Mouse (Mus musculus) kidney, embryonic 16.5 days (tissue): ENCODE results near the gene Kdsr. TPM values are rescaled to one million over a fixed set of nuclear protein-coding genes. Genes with fewer than 3 reads are reported as not detected.
A peak's percentile ranks its signal among the peaks of the same experiment; 100 is the strongest.

Source experiments
- ATAC-seq: fragments of 200-750 bp; cut with Nextera tagmentation; 2 replicates; pipeline ENCODE4 v1.8.0; 2017; ENCODE audit warnings: moderate TSS enrichment; ENCODE audit not compliant: low FRiP score, low TSS enrichment
- H3K27ac ChIP-seq: fragments of 300-500 bp; sonication (generic); 2 replicates; pipeline ENCODE4 v1.5.1; 2014; ENCODE audit warnings: low read length
- H3K27me3 ChIP-seq: fragments of 300-500 bp; sonication (generic); 2 replicates; pipeline ENCODE4 v1.6.1; 2014; ENCODE audit warnings: low read length, control low read depth, mixed read lengths; ENCODE audit not compliant: insufficient read depth
- H3K36me3 ChIP-seq: fragments of 300-500 bp; sonication (generic); 2 replicates; pipeline ENCODE4 v1.6.1; 2014; ENCODE audit warnings: low read length, control low read depth, mixed read lengths; ENCODE audit not compliant: insufficient read depth
- H3K4me1 ChIP-seq: fragments of 300-500 bp; sonication (generic); 2 replicates; pipeline ENCODE4 v1.6.1; 2014; ENCODE audit warnings: low read length, control low read depth, mixed read lengths; ENCODE audit not compliant: insufficient read depth
- H3K4me2 ChIP-seq: fragments of 300-500 bp; sonication (generic); replicated peaks from 2 replicates; pipeline ENCODE4 v1.6.1; 2014; ENCODE audit warnings: low read depth, low read length
- H3K4me3 ChIP-seq: fragments of 300-500 bp; sonication (generic); 2 replicates; pipeline ENCODE4 v1.5.1; 2014; ENCODE audit warnings: mild to moderate bottlenecking, low read length
- H3K9ac ChIP-seq: fragments of 300-500 bp; sonication (generic); replicated peaks from 2 replicates; pipeline ENCODE4 v1.6.1; 2014; ENCODE audit warnings: low read length
- H3K9me3 ChIP-seq: fragments of 300-500 bp; sonication (generic); 2 replicates; pipeline ENCODE4 v1.6.1; 2016; ENCODE audit warnings: low read length, control low read depth
- WGBS: fragments of 180-500 bp; shearing (Covaris S2); extraction: QIAGEN DNeasy Blood & Tissue Kit; methylation state at CpG from one replicate; pipeline ENCODE4 v1.1.7; 2014; 5-methylcytosine and 5-hydroxymethylcytosine counted together
- polyA plus RNA-seq: library from polyadenylated mRNA; unstranded; fragments of >200 nt; fragmentation: Nextera tagmentation; extraction: Ambion mirVana; gene quantifications from 2 replicates; pipeline ENCODE4 v1.2.1, GENCODE M21; 2015

Gene Kdsr
- polyA plus RNA-seq, 1 experiment from 2014 or later: 14.7 TPM

- Histone ChIP-seq H3K4me1 (peaks cover 10% of the 10 kb centered on the region; the same call in 1 of the 2 replicates), H3K27ac (no peak overlapping the region), H3K9me3 (no peaks in the 10 kb centered on the region), H3K4me2 (no peak overlapping the region), H3K36me3 (no peaks in the 10 kb centered on the region), H3K27me3 (no peaks in the 10 kb centered on the region), H3K9ac (no peak overlapping the region), H3K4me3 (no peak overlapping the region)
- no peak for ATAC-seq
- 88% methylated on average over 9 of the region's 9 CpGs for WGBS
Measured at GRCm38 (mm10) chr1:106700520-106701114, 58.9 kb downstream of the Kdsr start.

- 95% methylated on average over 5 of the region's 5 CpGs for WGBS
- H3K4me3 ChIP-seq: no peak overlapping the region
- no peak overlapping the region for H3K27ac ChIP-seq
- no peak for ATAC-seq
- no peaks in the 10 kb centered on the region for H3K27me3 ChIP-seq
- no peaks in the 10 kb centered on the region for H3K9me3 ChIP-seq
- no peaks in the 10 kb centered on the region for H3K36me3 ChIP-seq
- no peak overlapping the region for H3K4me2 ChIP-seq
- peaks cover 12% of the 10 kb centered on the region for H3K4me1 ChIP-seq
- no peak overlapping the region for H3K9ac ChIP-seq
Measured at GRCm38 (mm10) chr1:106696472-106696871, 63.1 kb downstream of the Kdsr start.

DNA sequence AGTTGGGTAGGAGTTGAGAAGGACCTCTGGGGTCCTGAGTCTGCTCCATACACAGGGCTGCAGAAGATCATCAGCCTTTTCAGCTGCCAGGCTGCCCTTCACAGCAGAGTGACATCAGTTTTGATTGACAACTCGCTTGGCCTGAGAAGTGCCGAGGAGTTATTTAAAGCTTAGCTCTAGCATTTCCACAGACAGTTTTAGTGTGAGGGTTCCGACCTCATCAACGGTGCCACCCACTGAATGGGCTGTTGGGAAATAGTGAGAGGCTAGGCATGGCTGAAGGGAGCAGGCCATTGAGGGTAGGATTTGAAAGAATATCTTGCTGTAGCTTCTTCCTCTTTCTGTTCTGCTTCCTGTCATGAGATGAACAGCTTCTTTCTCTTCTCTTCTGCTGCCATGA is 63.9 kb downstream of the Kdsr start:
- H3K4me1 ChIP-seq: peaks cover 12% of the 10 kb centered on the region
- H3K9me3 ChIP-seq: no peaks in the 10 kb centered on the region
- 73% methylated on average over 4 of the region's 4 CpGs for WGBS
- ATAC-seq: no peak
- H3K36me3 ChIP-seq: no peaks in the 10 kb centered on the region
- no peak overlapping the region for H3K4me2 ChIP-seq
- H3K9ac ChIP-seq: no peak overlapping the region
- no peak overlapping the region for H3K27ac ChIP-seq
- no peaks in the 10 kb centered on the region for H3K27me3 ChIP-seq
- no peak overlapping the region for H3K4me3 ChIP-seq

- H3K4me2 ChIP-seq: no peak overlapping the region
- no peak overlapping the region for H3K4me3 ChIP-seq
- H3K27ac ChIP-seq: no peak overlapping the region
- H3K9me3 ChIP-seq: no peaks in the 10 kb centered on the region
- H3K36me3 ChIP-seq: no peaks in the 10 kb centered on the region
- ATAC-seq: 0 out of 2 replicates have a peak, but pooled peaks have one; percentile 40
- peaks cover 12% of the 10 kb centered on the region for H3K4me1 ChIP-seq
- 51% methylated on average over 6 of the region's 6 CpGs for WGBS
- H3K27me3 ChIP-seq: no peaks in the 10 kb centered on the region
- no peak overlapping the region for H3K9ac ChIP-seq
Measured at GRCm38 (mm10) chr1:106694316-106694715, 65.2 kb downstream of the Kdsr start.

GRCm38 (mm10) chr1:106692599-106692998 is 66.9 kb downstream of the Kdsr start:
- no peaks in the 10 kb centered on the region for H3K27me3 ChIP-seq
- no peaks in the 10 kb centered on the region for H3K36me3 ChIP-seq
- ATAC-seq: no peak
- H3K27ac ChIP-seq: no peak overlapping the region
- no peaks in the 10 kb centered on the region for H3K9me3 ChIP-seq
- no peak overlapping the region for H3K4me2 ChIP-seq
- no peak overlapping the region for H3K4me3 ChIP-seq
- peaks cover 23% of the 10 kb centered on the region for H3K4me1 ChIP-seq
- no peak overlapping the region for H3K9ac ChIP-seq

DNA sequence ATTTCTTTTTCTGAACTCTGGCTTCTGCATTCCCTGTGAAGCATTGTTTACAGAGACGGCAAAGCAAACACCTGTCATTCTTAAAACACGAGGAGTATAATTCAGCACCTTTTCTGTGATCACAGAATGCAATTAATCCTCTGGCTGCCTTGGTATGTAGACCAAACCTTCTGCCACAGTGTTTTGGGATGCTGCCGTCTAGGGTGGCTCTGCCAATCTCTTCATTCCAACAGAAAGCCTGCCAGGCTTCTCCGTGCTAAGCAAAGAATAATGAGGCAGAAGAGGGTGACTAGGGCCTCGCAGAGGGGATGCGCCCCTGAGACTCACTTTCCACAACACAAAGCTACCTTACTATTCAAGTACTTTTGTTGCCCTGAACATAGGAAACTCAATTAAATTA is 68.6 kb downstream of the Kdsr start:
- Histone ChIP-seq H3K27me3 (no peaks in the 10 kb centered on the region), H3K36me3 (no peaks in the 10 kb centered on the region), H3K4me1 (peaks cover 31% of the 10 kb centered on the region), H3K4me2 (no peak overlapping the region), H3K9ac (no peak overlapping the region), H3K27ac (no peak overlapping the region), H3K9me3 (no peaks in the 10 kb centered on the region), H3K4me3 (no peak overlapping the region)
- ATAC-seq: no peak
- WGBS: 67% methylated on average over 6 of the region's 6 CpGs

DNA sequence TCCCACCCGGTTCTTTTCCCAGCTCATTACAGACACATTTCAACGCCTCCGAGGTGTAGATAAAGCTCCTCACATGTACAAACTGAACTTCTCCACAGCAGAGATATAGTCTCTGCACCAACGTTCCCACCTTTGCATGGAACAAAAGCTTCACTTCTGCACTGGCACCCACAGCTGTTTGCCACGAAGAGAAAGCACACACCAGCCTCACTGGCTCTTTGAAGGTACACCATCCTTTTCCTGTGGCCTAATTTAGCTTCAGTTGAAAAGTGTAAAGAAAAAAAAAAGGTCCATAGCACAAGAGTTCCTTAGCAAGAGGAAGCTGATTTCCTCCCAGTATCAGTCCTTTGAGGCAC is 71.4 kb downstream of the Kdsr start:
- H3K4me2 ChIP-seq: peak overlapping the region; percentile 23
- ATAC-seq: peak; percentile 14; the same call in 1 of the 2 replicates
- no peaks in the 10 kb centered on the region for H3K9me3 ChIP-seq
- H3K36me3 ChIP-seq: no peaks in the 10 kb centered on the region
- no peaks in the 10 kb centered on the region for H3K27me3 ChIP-seq
- 25% methylated on average over 5 of the region's 5 CpGs for WGBS
- H3K27ac ChIP-seq: peak overlapping the region; percentile 74
- H3K9ac ChIP-seq: peak overlapping the region; percentile 15; the same call in 1 of the 2 replicates
- peaks cover 21% of the 10 kb centered on the region for H3K4me1 ChIP-seq
- no peak overlapping the region for H3K4me3 ChIP-seq

DNA sequence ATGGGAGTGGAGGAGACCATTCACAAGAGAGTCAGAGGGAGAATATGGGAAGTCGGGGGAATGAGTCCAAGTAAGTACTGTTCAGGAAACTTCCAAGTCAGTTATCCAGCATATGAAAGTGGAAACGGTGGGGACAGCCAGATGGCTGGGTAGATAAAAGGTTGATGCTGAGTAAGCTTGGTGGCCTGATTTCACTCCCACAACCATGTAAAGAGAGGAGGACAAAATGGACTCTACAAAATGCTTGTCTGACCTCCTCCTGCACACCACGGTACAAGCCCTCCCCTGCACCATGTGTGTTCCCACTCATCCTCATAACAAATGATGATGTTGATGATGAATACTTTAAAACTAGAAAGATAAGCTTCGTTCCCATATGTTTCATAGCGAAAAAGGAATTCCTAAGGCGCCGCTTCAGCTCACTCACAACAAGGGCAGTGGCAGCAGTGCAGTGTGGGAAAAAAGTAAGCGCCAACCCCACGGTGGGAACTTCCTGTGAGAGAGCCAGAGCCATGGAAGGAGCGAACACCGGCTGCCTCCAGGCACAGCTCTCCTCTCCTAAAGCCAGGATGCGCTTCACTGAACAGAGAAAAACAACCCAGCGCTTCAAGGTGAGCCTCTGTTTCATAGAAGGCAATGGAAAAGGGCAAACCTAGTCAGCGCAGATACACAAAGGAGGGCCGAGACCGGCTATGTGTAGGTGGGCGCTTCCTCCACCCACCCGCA is 71.9 kb downstream of the Kdsr start:
- Histone ChIP-seq H3K27ac (peak overlapping the region; percentile 74), H3K4me3 (no peak overlapping the region), H3K27me3 (no peaks in the 10 kb centered on the region), H3K36me3 (no peaks in the 10 kb centered on the region), H3K9me3 (no peaks in the 10 kb centered on the region), H3K9ac (peak overlapping the region; percentile 15; the same call in 1 of the 2 replicates), H3K4me1 (peaks cover 21% of the 10 kb centered on the region), H3K4me2 (peak overlapping the region; percentile 23)
- peak; percentile 90 for ATAC-seq
- 43% methylated on average over 18 of the region's 18 CpGs for WGBS

DNA sequence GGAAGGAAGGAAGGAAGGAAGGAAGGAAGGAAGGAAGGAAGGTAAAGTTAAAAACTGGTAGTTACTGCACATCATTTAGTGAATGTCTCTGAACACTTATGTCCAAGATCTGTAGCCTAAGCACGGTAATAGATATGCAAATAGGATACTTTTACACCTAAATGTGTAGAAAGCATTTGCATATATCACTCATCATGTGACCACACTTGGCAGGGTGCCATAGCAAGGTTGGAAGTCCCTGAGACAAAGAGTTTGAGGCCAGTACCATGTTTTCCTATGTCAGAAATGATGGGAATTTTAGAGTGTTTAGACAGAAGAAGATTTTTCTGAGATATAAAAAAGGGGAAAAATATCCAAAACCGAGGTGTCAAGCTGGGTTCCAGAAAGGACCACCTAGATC is 73.8 kb downstream of the Kdsr start:
- H3K36me3 ChIP-seq: no peaks in the 10 kb centered on the region
- H3K4me3 ChIP-seq: no peak overlapping the region
- no peak overlapping the region for H3K27ac ChIP-seq
- H3K9ac ChIP-seq: no peak overlapping the region
- H3K27me3 ChIP-seq: no peaks in the 10 kb centered on the region
- peaks cover 19% of the 10 kb centered on the region for H3K4me1 ChIP-seq
- H3K4me2 ChIP-seq: no peak overlapping the region
- no peaks in the 10 kb centered on the region for H3K9me3 ChIP-seq
- WGBS: 77% methylated on average over 2 of the region's 2 CpGs
- ATAC-seq: no peak

GRCm38 (mm10) chr1:106684546-106684945 is 75.0 kb downstream of the Kdsr start:
- H3K9me3 ChIP-seq: no peaks in the 10 kb centered on the region
- no peaks in the 10 kb centered on the region for H3K27me3 ChIP-seq
- no peak overlapping the region for H3K4me3 ChIP-seq
- H3K9ac ChIP-seq: no peak overlapping the region
- no peak for ATAC-seq
- 68% methylated on average over 3 of the region's 3 CpGs for WGBS
- peaks cover 19% of the 10 kb centered on the region for H3K4me1 ChIP-seq
- H3K27ac ChIP-seq: no peak overlapping the region
- no peak overlapping the region for H3K4me2 ChIP-seq
- H3K36me3 ChIP-seq: no peaks in the 10 kb centered on the region
